Mouse (Mus musculus): ENCODE measurements around the gene Suclg2. TPM values are rescaled to one million over a fixed set of nuclear protein-coding genes. Genes with fewer than 3 reads are reported as not detected.

Gene Suclg2
- total RNA-seq, 2 experiments from 2014 or later: 13.2 to 14.0 TPM

DNA sequence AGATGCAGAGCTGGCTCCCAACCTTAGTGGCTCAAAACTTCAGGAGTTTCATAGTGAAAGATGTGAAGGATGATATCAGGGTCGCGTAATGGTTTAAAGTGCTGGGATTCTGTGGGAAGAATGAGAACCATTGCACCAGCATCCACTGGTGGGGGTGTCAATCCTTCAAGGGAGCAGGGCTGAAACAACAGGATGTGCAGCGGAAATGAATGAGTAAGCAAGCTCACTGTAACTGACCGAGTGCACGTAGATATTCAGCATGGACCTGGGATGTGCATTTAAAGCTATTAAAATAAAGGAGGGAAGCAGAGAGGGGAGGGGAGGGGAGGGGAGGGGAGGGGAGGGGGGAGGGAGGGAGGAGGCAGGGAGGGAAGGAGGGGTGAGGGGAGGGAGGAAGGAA is 18.4 kb downstream of the Suclg2 start:
- DNase-seq: no peak

DNA sequence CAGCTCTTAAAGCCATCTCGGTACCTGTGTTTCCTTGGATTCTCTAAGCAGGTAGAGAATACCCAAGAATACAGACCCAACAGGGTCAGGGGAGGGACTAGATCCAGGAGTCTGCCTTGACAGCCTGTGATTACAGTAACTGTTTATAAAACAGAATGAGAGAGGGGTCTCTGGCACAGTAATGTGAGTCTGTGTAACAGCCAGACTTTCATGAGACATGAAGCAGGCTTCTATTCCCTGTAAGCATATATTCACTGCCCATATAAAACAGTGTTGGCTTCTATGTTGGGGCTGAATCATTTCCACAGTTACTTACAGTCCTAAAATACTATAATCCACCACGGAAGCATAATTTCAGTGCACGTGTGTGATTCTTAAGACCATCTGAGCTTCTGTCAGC is 19.3 kb downstream of the Suclg2 start:
- no peak for DNase-seq

DNA sequence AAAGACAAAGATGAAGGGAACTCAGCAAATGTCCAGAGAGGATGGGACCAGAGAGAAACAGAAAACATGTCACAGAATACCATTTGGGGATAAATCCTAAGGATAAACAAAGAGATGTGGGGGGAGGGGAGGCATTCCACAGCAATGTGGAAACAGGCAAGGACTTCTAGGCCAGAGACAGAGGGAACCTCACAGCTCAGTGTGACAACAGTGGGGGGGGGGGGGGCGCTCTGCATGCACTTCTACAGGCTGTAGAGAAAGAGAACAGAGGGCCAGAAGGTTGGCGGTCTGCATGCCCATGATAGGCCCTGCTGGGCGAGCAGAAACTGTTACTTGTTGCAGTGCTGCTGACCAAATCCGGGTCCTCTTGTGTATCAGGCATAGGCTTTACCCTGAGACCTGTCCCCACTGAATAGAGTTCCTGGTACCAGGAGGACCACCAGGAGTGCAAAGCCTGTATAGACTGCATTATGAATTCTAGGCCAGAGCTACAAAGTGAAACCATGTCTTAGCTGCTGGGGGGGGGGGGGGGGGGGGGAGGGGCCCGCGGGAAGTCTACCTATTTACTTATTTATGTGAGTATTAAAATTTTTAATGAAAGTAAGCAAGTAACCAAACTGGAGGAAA is 20.0 kb downstream of the Suclg2 start:
- no peak for DNase-seq

DNA sequence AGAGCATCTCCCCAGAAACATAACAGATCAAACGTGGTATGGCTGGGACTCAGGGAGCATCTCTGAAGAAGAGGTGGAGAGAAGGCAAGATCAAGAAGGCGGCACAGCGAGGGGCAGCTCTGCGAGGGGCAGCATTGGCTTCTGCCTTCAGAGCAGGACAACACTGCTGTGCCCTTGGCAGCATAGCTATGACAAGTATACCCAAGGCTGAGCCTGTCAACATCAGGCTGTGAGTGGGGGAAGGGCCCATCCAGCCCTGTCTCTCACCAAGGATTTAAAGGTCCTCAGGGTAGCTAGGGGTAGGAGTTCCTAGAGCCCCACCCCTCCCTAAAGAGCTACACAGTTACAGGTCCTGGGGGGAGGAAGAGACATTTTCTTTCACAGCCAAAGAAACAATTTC is 23.7 kb downstream of the Suclg2 start:
- DNase-seq: no peak

DNA sequence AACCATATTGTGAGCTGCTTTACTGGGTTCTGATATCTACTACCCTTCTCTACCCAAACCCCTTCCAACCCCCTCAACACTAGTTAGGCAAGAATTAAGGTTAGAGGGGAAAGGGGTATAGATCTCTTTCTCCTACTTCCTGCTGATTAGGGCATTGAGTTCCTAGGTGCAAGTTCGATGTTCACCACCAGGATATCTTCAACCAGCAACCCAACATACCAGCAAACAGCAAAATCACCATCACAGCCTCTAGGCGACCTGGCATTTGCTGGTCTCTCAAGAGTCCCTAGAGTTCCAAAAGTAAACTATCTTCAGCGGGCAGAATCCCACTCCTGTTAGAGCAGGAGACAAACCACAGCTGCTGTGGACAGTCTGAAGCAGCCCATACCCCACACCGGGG is 33.4 kb downstream of the Suclg2 start:
- no peak for DNase-seq

GRCm38 (mm10) chr6:95679718-95680117 is 38.9 kb downstream of the Suclg2 start:
- DNase-seq: no peak

- no peak for DNase-seq
Observed at GRCm38 (mm10) chr6:95679261-95679660, 39.3 kb downstream of the Suclg2 start.

- DNase-seq: no peak
Observed at GRCm38 (mm10) chr6:95676951-95677350, 41.6 kb downstream of the Suclg2 start.

DNA sequence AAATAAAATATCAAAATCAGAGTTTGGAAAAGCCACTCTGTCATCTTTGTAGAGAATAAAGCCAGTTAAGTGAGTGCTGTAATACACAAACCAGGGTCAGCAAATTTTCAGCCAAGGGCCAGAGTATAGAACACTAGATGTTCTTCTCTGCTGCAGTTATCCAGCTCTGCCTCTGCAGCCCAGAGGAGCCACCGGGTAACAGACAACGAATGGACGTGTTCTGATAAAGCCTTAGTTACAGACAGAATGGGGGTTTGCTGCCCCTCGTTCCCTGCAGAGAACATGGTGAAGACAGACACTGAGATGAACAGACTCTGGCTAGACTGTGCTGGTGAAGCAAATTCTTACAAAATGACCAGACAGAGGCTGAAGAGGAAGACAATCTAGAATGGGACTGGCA is 42.2 kb downstream of the Suclg2 start:
- DNase-seq: no peak

DNA sequence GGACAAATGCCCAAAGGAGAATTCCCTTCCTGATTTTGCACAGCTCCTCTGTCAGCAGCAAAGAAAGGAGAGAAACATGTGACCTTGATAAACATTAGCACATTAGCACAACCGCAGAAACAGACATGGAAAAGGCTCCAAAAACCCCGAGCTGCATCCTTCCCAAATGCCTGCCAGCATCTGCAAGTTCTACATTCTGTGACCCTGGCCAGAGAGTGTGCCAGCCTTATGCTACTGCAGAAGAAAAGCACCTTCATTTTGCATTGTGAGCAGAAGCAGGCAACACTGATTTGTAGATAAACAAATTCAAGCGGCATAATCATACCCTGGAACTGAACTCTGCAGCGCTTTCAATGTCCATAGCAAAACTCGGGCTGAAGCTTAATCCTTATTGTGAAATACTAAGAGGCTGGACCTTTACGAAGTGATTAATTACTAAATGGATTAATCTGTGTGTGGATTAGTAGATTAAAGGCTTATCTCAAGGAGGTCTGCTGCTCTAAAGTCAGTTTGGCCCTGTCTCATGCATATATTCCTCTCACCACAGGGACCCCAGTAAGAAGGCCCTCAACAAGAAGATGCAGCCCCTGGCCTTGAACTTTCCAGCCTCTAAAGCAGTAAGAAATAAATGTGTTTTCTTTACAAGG is 43.4 kb downstream of the Suclg2 start:
- no peak for DNase-seq

DNA sequence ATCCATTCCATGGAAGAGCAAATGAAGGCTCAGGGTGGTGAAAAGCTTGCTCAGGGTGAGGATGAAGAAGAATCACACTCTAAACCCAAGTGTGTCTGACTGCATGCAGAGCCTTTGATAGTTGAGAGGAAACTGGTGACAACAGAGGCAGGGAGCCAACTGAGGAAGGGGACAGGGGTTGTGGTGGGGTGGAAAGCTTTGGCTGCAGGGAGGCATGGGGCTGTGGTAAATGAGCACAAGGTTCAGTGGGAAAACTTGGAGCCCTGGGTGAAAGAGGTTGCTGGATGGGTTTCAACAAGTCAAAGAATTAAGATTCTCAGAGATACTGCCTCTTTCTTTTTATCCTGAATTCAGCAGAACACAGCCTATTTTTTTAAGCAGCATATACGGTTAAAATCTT is 43.9 kb downstream of the Suclg2 start:
- DNase-seq: no peak

DNA sequence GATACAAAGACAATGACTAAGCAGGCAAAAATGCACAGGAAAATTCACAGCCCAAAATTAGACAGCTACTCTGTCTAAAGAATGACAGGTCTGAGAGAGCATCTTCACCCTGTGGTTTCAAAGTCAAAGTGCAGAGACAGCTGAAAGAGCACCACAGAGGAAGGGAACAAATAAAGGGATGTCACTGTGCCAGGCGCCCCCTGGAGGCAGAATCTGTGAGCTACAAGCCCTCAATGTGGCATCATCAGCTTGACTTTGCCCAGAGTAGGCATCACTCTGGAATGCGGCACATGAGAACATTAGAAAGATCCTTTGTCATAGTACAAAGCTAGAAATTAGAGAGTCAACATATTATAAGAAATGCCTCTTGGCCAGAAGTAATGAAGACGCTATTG is 49.3 kb downstream of the Suclg2 start:
- DNase-seq: peak; percentile 13 to 32

- no peak for DNase-seq
Observed at GRCm38 (mm10) chr6:95668629-95669334, 49.8 kb downstream of the Suclg2 start.

GRCm38 (mm10) chr6:95657671-95658070 is 60.9 kb downstream of the Suclg2 start:
- no peak for DNase-seq

- no peak for DNase-seq
Observed at GRCm38 (mm10) chr6:95653662-95654061, 64.9 kb downstream of the Suclg2 start.

GRCm38 (mm10) chr6:95652774-95653173 is 65.8 kb downstream of the Suclg2 start:
- no peak for DNase-seq

DNA sequence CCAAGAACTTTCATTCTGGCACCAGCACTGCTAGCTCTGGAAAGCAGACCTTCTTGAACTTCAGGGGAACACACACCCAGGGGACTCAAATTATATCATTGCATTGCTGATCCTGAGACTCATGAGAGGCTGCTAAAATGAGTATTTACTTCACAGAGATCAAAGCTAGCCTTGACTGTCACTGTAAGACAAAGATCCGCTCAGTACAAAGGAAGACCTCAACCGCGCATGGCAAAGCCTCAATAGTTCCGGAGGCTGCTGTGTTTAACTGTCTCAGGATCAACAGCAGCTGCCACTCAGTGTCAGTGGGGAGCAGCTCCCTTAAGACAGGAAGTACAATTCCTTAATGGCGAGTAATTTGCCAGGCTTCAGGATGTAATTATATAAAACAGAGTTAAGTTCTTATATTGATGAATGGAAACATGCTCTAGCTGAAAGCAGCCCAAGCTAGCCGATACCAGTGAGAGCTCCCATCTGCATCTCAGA is 67.2 kb downstream of the Suclg2 start:
- DNase-seq: no peak

- DNase-seq: no peak
Observed at GRCm38 (mm10) chr6:95650082-95650722, 68.4 kb downstream of the Suclg2 start.

DNA sequence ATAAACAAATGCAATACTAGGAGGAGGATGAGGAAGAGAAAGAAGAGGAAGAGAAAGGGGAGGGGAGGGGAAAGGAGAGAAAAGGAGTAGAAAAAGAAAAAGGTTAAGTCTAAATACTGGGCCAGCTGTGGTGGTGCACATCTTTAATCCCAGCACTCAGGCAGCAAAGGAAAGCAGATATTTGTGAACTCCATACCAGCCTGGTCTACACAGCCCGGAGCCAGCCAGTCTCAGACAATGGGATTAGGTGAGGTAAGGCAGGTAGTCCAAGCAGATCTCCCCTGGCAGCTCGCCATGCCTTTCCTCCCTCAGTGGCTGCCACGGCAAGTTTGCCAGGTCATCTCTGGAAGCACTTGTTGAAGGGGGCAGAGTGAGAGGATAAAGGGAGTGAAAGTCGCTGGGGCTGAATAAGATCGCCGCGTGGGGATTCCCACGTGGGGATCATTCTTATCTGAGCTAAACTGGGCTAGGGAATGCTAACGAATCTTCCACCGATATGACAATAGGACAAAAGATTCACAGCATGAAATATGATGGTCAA is 69.4 kb downstream of the Suclg2 start:
- DNase-seq: no peak

DNA sequence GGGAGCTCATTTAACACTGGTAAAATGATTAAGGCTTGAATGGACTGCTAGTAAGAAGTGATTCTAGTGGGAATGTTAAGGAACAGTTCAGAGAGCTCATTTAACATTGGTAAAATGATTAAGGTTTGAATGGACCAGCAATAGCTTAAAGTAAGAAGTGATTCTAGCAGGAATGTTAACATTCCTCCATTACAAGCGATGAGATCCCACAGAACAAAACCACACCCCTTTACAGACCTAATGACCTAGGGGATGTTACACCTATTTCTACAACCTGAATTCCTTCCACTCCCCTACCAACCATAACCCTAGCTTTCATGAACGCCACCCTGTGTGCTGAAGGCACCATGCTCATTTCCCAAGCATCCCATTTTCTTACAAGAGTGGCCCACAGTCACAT is 81.2 kb downstream of the Suclg2 start:
- DNase-seq: no peak

DNA sequence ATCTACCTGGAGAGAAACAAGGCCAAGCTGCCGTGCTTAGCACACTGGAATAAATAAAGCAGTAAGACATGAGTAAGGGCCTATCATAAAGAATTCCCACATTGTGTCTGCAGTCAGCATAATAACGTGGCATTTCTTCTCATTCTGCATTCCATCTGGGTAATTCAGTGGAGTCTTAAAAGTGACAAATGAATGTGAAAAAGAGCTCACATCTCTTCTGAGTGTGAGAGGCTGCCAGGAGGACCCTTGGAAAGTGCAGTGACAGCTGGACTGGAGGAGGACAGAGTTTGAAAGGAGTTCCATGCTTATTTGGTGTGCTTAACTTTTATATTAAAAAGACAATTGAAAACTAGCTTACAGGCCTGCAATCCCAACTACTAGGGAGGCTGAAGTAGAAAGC is 83.2 kb downstream of the Suclg2 start:
- DNase-seq: peak in 1 of 2 experiments; percentile 25

- DNase-seq: no peak
Observed at GRCm38 (mm10) chr6:95629071-95629470, 89.5 kb downstream of the Suclg2 start.

GRCm38 (mm10) chr6:95621821-95622220 is 96.8 kb downstream of the Suclg2 start:
- peak; percentile 8 to 23 for DNase-seq
